Mouse (Mus musculus) stomach, postnatal 0 days (tissue): Measurements from ENCODE around the gene Lrwd1. TPM values are rescaled to one million over a fixed set of nuclear protein-coding genes. Genes with fewer than 3 reads are reported as not detected.
"Not testable (repeated sequence)": the region's sequence is repeated elsewhere in the genome, so short reads cannot be mapped to it uniquely, and the experiment has no call there.

Experiments
- ATAC-seq: fragments of 200-750 bp; cut with Nextera tagmentation; 2 replicates; pipeline ENCODE4 v1.8.0; 2017; ENCODE audit not compliant: low FRiP score, low TSS enrichment
- DNase-seq: peaks from one replicate; pipeline ENCODE4 v3.0.0-alpha.2; 2016; ENCODE audit warnings: low spot score
- H3K27ac ChIP-seq: fragments of 300-500 bp; sonication (generic); replicated peaks from 2 replicates; pipeline ENCODE4 v1.5.1; 2014; ENCODE audit warnings: mild to moderate bottlenecking, control low read depth
- H3K27me3 ChIP-seq: fragments of 300-500 bp; sonication (generic); 2 replicates; pipeline ENCODE4 v1.6.1; 2014; ENCODE audit warnings: low read length; ENCODE audit not compliant: control insufficient read depth, insufficient read depth
- H3K36me3 ChIP-seq: fragments of 300-500 bp; sonication (generic); 2 replicates; pipeline ENCODE4 v1.6.1; 2014; ENCODE audit warnings: low read length, mixed read lengths; ENCODE audit not compliant: control insufficient read depth, insufficient read depth
- H3K4me1 ChIP-seq: fragments of 300-500 bp; sonication (generic); replicated peaks from 2 replicates; pipeline ENCODE4 v1.6.1; 2014; ENCODE audit warnings: antibody characterized with exemption; ENCODE audit not compliant: control insufficient read depth, insufficient read depth
- H3K4me2 ChIP-seq: fragments of 300-500 bp; sonication (generic); replicated peaks from 2 replicates; pipeline ENCODE4 v1.6.1; 2014; ENCODE audit warnings: low read depth, mild to moderate bottlenecking, control low read depth, moderate library complexity
- H3K4me3 ChIP-seq: fragments of 300-500 bp; sonication (generic); 2 replicates; pipeline ENCODE4 v1.5.1; 2014; ENCODE audit warnings: low read depth, low read length, control low read depth
- H3K9ac ChIP-seq: fragments of 300-500 bp; sonication (generic); 2 replicates; pipeline ENCODE4 v1.6.1; 2014; ENCODE audit warnings: mild to moderate bottlenecking, low read length, control low read depth, mixed read lengths
- H3K9me3 ChIP-seq: fragments of 300-500 bp; sonication (generic); 2 replicates; pipeline ENCODE4 v1.6.1; 2016; ENCODE audit warnings: low read length; ENCODE audit not compliant: control insufficient read depth
- CTCF ChIP-seq: IDR thresholded peaks from 2 replicates; pipeline ENCODE4 v1.5.1; 2016; ENCODE audit warnings: antibody characterized with exemption, low read depth, mild to moderate bottlenecking, moderate library complexity
- EP300 ChIP-seq: optimal IDR thresholded peaks from 2 replicates; pipeline ENCODE3; 2016; ENCODE audit warnings: antibody characterized with exemption
- WGBS: fragments of 180-500 bp; shearing (Covaris S2); extraction: QIAGEN DNeasy Blood & Tissue Kit; methylation state at CpG from one replicate; pipeline ENCODE4 v1.1.7; 2014; 5-methylcytosine and 5-hydroxymethylcytosine counted together
- polyA plus RNA-seq: library from polyadenylated mRNA; unstranded; fragments of >200 nt; fragmentation: Nextera tagmentation; extraction: Ambion mirVana; gene quantifications from 2 replicates; pipeline ENCODE4 v1.2.1, GENCODE M21; 2015

Gene Lrwd1
- polyA plus RNA-seq, 1 experiment from 2014 or later = 8.5 TPM

GRCm38 (mm10) chr5:136155399-136155798 is 19.5 kb upstream of the Lrwd1 start:
- Histone ChIP-seq H3K4me2 (no peak overlapping the region), H3K27me3 (no peaks in the 10 kb centered on the region), H3K36me3 (no peaks in the 10 kb centered on the region), H3K4me1 (no peaks in the 10 kb centered on the region), H3K9ac (no peak overlapping the region), H3K27ac (no peak overlapping the region), H3K9me3 (no peaks in the 10 kb centered on the region), H3K4me3 (no peak overlapping the region)
- no peak for ATAC-seq
- no peak for DNase-seq
- 82% methylated on average over 5 of the region's 5 CpGs for WGBS
- TF ChIP-seq EP300 (no peak), CTCF (no peak)

- ATAC-seq (no peak), DNase-seq (no peak)
- Histone ChIP-seq H3K4me2 (no peak overlapping the region), H3K27ac (no peak overlapping the region), H3K4me1 (no peaks in the 10 kb centered on the region), H3K9me3 (no peaks in the 10 kb centered on the region), H3K9ac (no peak overlapping the region), H3K4me3 (no peak overlapping the region), H3K27me3 (no peaks in the 10 kb centered on the region), H3K36me3 (no peaks in the 10 kb centered on the region)
- TF ChIP-seq CTCF = no peak
- no peak for TF ChIP-seq EP300
- WGBS = 58% methylated on average over 8 of the region's 8 CpGs
Observed at GRCm38 (mm10) chr5:136152365-136152764, 16.5 kb upstream of the Lrwd1 start.

GRCm38 (mm10) chr5:136149134-136149576 is 13.3 kb upstream of the Lrwd1 start:
- WGBS = 66% methylated on average over 5 of the region's 5 CpGs
- H3K4me1 ChIP-seq, H3K27ac ChIP-seq, H3K9me3 ChIP-seq, H3K4me2 ChIP-seq, ATAC-seq, H3K27me3 ChIP-seq, H3K9ac ChIP-seq, DNase-seq, H3K36me3 ChIP-seq, H3K4me3 ChIP-seq: not testable (repeated sequence)

- ATAC-seq (no peak), DNase-seq (no peak)
- 68% methylated on average over 8 of the region's 8 CpGs for WGBS
Observed at GRCm38 (mm10) chr5:136147704-136148103, 11.8 kb upstream of the Lrwd1 start.

GRCm38 (mm10) chr5:136146936-136147335 is 11.1 kb upstream of the Lrwd1 start:
- ATAC-seq (no peak), DNase-seq (no peak)
- H3K9ac ChIP-seq = no peak overlapping the region
- no peak overlapping the region for H3K27ac ChIP-seq
- H3K4me3 ChIP-seq = no peak overlapping the region
- no peaks in the 10 kb centered on the region for H3K36me3 ChIP-seq
- H3K9me3 ChIP-seq = no peaks in the 10 kb centered on the region
- no peak for TF ChIP-seq CTCF
- TF ChIP-seq EP300 = no peak
- H3K27me3 ChIP-seq = no peaks in the 10 kb centered on the region
- H3K4me1 ChIP-seq = no peaks in the 10 kb centered on the region
- WGBS = 81% methylated on average over 1 of the region's 1 CpGs
- H3K4me2 ChIP-seq = no peak overlapping the region

More at GRCm38 (mm10) chr5:136147704-136148103, 11.8 kb upstream of the Lrwd1 start:
- Histone ChIP-seq H3K4me2 (no peak overlapping the region), H3K9ac (no peak overlapping the region), H3K36me3 (no peaks in the 10 kb centered on the region), H3K4me1 (no peaks in the 10 kb centered on the region), H3K27ac (no peak overlapping the region), H3K4me3 (no peak overlapping the region), H3K9me3 (no peaks in the 10 kb centered on the region), H3K27me3 (no peaks in the 10 kb centered on the region)
- TF ChIP-seq CTCF (no peak), EP300 (no peak)

- Histone ChIP-seq H3K9ac (no peak overlapping the region), H3K27ac (no peak overlapping the region), H3K36me3 (peaks cover 10% of the 10 kb centered on the region), H3K27me3 (no peaks in the 10 kb centered on the region), H3K4me1 (no peaks in the 10 kb centered on the region), H3K9me3 (no peaks in the 10 kb centered on the region), H3K4me2 (no peak overlapping the region), H3K4me3 (no peak overlapping the region)
- 47% methylated on average over 12 of the region's 12 CpGs for WGBS
- ATAC-seq = no peak
- no peak for DNase-seq
- TF ChIP-seq CTCF = no peak
- no peak for TF ChIP-seq EP300
Observed at GRCm38 (mm10) chr5:136144606-136145430, 8.9 kb upstream of the Lrwd1 start.
